Mouse (Mus musculus) G1E (cell line): ENCODE results near the gene Nuak2. TPM values are rescaled to one million over a fixed set of nuclear protein-coding genes. Genes with fewer than 3 reads are reported as not detected.

Source experiments
- ATAC-seq: 2 replicates; pipeline ENCODE4 v1.8.0; 2016; ENCODE audit warnings: mild to moderate bottlenecking; ENCODE audit not compliant: insufficient number of reproducible peaks, poor library complexity, low FRiP score, severe bottlenecking; ENCODE audit errors: extremely low read depth
- DNase-seq: peaks from one replicate; pipeline ENCODE4 v3.0.0; 2012; ENCODE audit warnings: low spot score
- H3K27me3 ChIP-seq: 2 replicates; pipeline ENCODE4 v1.6.1; 2012; ENCODE audit warnings: mild to moderate bottlenecking, low read length, inconsistent platforms; ENCODE audit not compliant: insufficient read depth
- H3K36me3 ChIP-seq: replicated peaks from 2 replicates; pipeline ENCODE3; 2012; ENCODE audit warnings: mild to moderate bottlenecking, inconsistent platforms
- H3K4me1 ChIP-seq: 2 replicates; pipeline ENCODE4 v1.6.1; 2012; ENCODE audit warnings: low read depth, low read length, inconsistent platforms, mixed read lengths; ENCODE audit not compliant: insufficient read depth
- H3K4me3 ChIP-seq: 2 replicates; pipeline ENCODE4 v1.5.1; 2012; ENCODE audit warnings: low read depth, mild to moderate bottlenecking, inconsistent platforms, low read length, moderate library complexity, mixed read lengths
- H3K9me3 ChIP-seq: replicated peaks from 2 replicates; pipeline ENCODE4 v1.6.1; 2012; ENCODE audit warnings: inconsistent platforms
- CTCF ChIP-seq: IDR thresholded peaks from 2 replicates; pipeline ENCODE4 v1.5.1; 2012; ENCODE audit warnings: low read depth, low read length, inconsistent platforms, mixed read lengths
- GATA1 ChIP-seq: IDR thresholded peaks from 2 replicates; pipeline ENCODE4 v1.6.1; 2012; ENCODE audit warnings: borderline replicate concordance, low read length, inconsistent platforms, mixed read lengths
- GATA2 ChIP-seq: IDR thresholded peaks from 2 replicates; pipeline ENCODE4 v1.6.1; 2012; ENCODE audit warnings: low read depth, low read length, inconsistent platforms, borderline replicate concordance
- POLR2AphosphoS5 ChIP-seq: IDR thresholded peaks from 2 replicates; pipeline ENCODE4 v1.6.1; 2012; ENCODE audit warnings: low read depth, low read length, inconsistent platforms; ENCODE audit not compliant: insufficient replicate concordance
- TAL1 ChIP-seq: conservative IDR thresholded peaks from 2 replicates; pipeline ENCODE4 v1.6.1; 2012; ENCODE audit warnings: low read depth, low read length, inconsistent platforms, mixed read lengths
- polyA plus RNA-seq: library from polyadenylated mRNA; stranded (reverse); fragments of >175 nt; gene quantifications from 2 replicates; pipeline ENCODE4 v1.2.3, GENCODE M21; 2012
- total RNA-seq, 2 experiments: library from RNA; stranded (forward) in 1 of 2; stranded (reverse) in 1 of 2; fragments of 200-1000 nt in 1 of 2; fragments of >200 nt in 1 of 2; fragmentation: Nextera tagmentation in 1 of 2; gene quantifications; 2 replicates each; pipeline ENCODE4 v1.2.3; 2014 to 2017

Nuak2 gene
- total and polyA plus RNA-seq, 3 experiments, result 0.33 TPM; not detected in 2

DNA sequence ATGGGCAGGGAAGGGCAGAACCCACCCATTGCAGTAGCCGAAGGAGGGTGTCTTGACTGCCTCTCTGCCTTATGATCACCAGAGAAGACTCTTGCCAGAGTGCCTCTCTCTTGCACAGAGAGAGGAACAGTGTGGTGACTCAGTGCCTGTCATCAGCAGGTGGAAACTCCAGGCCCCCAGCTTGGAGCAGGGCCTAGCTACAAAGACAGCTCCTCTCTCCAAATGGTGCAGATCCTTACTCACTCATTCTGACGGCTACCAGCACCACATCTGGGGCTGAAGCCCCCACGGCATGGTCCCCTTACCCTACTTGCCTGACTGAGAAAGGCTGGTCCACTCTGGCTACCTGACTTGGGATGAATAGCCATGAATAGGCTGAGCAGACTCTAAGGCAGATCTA is 48.5 kb downstream of the Nuak2 start:
- DNase-seq (no peak), ATAC-seq (no peak)
- no peak for TF ChIP-seq TAL1
- no peak for TF ChIP-seq CTCF
- no peak for TF ChIP-seq GATA1
- no peak for TF ChIP-seq POLR2AphosphoS5
- no peak for TF ChIP-seq GATA2
- Histone ChIP-seq H3K4me3 (no peak overlapping the region), H3K4me1 (peaks cover 52% of the 10 kb centered on the region), H3K9me3 (no peaks in the 10 kb centered on the region), H3K36me3 (peaks cover 76% of the 10 kb centered on the region), H3K27me3 (no peaks in the 10 kb centered on the region)

DNA sequence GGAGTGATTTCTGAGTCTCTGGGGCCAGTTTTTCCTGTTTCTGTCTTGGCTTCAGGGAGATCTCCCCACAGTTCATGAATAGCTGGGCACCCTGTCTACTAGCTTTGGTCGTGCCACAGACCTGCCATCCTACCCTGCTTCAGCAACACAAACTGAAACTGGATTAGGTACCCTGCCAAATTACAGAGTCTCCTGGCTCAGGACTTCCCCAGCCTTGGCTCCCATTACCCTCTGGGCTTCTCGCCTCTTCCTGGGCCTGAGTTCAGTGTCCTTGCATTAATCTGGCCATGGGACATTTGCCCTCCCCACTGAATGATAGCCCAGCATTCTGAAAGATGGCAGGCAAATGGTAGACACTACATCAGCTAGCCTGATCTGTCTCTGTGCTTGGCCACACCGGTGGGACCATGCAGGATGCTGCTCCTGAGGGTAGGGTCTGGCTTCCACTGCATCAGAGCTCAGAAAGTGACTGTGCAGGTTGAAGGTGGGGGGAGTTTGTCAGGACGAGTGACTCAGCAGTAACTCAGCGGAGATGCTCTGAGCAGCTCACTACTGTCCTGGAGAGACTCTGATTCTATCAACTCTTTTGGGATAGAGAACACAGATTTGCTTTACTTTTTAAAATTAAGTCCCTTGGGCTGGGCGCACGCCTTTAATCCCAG is 49.1 kb downstream of the Nuak2 start:
- ATAC-seq (no peak), DNase-seq (no peak)
- Histone ChIP-seq H3K27me3 (no peaks in the 10 kb centered on the region), H3K9me3 (no peaks in the 10 kb centered on the region), H3K36me3 (peaks cover 76% of the 10 kb centered on the region), H3K4me3 (no peak overlapping the region), H3K4me1 (peaks cover 58% of the 10 kb centered on the region)
- no peak for TF ChIP-seq GATA1
- no peak for TF ChIP-seq GATA2
- no peak for TF ChIP-seq TAL1
- no peak for TF ChIP-seq CTCF
- no peak for TF ChIP-seq POLR2AphosphoS5

DNA sequence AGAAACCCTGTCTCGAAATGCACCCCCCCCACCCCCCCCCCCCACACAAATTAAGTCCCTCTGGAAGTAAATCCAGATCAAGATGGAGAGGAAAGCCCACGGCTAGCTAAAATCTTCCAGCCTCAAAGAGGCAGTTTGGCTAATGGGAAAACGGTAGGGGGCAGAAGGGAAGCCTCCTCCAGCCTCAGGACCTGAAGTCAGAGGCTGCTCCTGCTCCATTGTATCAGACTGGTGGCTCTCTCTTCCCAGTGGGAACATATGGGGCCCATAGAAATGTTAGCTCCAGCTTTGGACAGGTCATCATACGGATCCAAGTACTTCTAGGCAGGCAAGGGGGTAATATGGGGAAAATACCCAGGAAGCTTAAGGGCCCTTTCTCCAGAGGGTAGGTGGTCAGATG is 49.7 kb downstream of the Nuak2 start:
- peaks cover 76% of the 10 kb centered on the region for H3K36me3 ChIP-seq
- TF ChIP-seq TAL1 (no peak), CTCF (no peak), GATA2 (no peak), GATA1 (no peak), POLR2AphosphoS5 (no peak)
- H3K9me3 ChIP-seq, result no peaks in the 10 kb centered on the region
- no peak overlapping the region for H3K4me3 ChIP-seq
- H3K27me3 ChIP-seq, result no peaks in the 10 kb centered on the region
- DNase-seq (no peak), ATAC-seq (no peak)
- H3K4me1 ChIP-seq, result peaks cover 64% of the 10 kb centered on the region

DNA sequence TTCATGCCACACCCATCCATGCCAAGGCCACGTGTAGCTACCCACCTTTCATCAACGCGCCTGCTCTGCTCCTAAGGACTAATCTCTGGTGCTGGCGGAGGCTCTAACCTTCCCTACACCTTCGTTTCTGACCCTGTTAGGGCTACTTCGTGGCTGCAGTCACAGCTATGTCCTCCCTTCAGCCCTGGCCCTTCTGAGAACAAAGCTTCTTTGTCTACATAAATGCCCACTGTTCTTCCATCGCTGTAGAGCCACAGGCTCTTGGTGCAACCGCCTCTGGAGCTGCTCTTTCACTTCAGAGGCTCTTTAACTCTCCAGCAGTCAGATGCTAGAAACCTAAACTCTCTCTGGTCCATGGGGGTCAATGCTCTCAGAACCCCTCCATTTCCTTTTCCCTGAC is 50.3 kb downstream of the Nuak2 start:
- peaks cover 70% of the 10 kb centered on the region for H3K4me1 ChIP-seq
- no peak for TF ChIP-seq TAL1
- no peak for TF ChIP-seq POLR2AphosphoS5
- no peak for TF ChIP-seq GATA2
- no peak for TF ChIP-seq GATA1
- no peak for TF ChIP-seq CTCF
- no peaks in the 10 kb centered on the region for H3K27me3 ChIP-seq
- no peak for ATAC-seq
- H3K36me3 ChIP-seq, result peaks cover 73% of the 10 kb centered on the region
- DNase-seq, result no peak
- peak overlapping the region; percentile 20; the same call in 1 of the 2 replicates for H3K4me3 ChIP-seq
- no peaks in the 10 kb centered on the region for H3K9me3 ChIP-seq

DNA sequence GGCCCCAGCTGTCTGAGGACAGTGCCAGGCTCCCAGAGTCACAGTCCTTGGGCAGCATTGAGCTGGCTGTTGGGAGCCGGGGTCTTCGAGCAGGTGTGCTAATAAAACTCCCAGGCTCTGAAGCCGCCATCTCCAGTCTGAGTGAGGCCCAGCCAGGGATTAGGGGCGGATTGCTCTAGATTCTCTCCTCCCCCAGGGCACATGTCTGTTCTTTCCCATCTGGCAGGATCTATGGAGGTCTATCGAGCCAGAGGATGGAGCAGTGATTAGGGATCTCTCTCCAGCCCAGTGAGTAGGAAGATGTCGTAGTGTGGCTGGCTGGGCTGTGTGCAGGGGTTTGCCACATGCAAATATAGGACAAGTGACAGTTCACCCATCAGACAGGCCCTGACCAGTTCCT is 51.0 kb downstream of the Nuak2 start:
- no peak for TF ChIP-seq CTCF
- no peak for TF ChIP-seq GATA1
- no peak for TF ChIP-seq GATA2
- no peak for TF ChIP-seq TAL1
- TF ChIP-seq POLR2AphosphoS5, result no peak

DNA sequence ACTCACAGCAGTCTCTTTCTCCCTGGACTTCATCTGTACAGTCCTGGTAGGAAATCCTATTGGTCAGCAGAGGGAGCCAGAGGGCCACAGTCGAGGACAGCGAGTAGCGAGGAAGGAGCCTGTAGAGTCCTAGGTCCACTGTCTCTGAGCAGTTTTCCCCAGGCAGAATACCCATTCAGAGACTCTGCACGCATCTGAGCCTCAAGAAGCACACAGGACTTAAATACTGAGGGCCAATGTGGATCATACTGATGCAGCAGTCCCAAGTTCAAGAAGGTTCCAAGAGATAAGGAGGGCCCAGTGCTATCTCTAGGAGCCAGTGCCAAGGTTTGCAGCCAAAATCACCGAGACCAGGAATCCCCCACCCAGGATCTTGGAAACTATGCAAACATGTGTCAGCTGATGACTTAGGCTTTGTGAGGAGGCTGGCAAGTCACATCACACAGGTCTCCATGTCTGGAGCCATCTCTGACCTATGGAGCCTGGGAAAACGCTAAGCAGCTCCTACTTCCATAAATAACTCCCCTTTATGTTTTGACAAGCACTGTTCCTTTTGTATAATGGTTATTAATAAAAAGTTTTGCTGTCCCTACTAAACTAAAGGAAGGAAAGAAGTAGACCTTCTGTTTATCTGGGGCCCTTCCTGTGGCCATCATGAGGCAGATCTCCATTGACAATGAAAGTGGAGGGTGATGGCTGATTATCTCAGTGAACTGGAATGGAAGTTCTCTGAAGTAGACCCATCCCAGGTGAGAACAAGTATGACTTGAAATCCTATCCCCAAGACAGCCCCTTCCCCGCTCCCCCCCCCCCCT is 52.0 kb downstream of the Nuak2 start:
- ATAC-seq (peak; percentile 95), DNase-seq (peak; percentile 88)
- peaks cover 87% of the 10 kb centered on the region for H3K4me1 ChIP-seq
- peak overlapping the region; percentile 58; the same call in 1 of the 2 replicates for H3K4me3 ChIP-seq
- no peak for TF ChIP-seq GATA1
- no peak for TF ChIP-seq POLR2AphosphoS5
- TF ChIP-seq GATA2, result peak; percentile 89; the same call in 1 of the 2 replicates
- TF ChIP-seq TAL1, result peak; percentile 100
- TF ChIP-seq CTCF, result peak; percentile 88
- no peaks in the 10 kb centered on the region for H3K27me3 ChIP-seq
- peaks cover 74% of the 10 kb centered on the region for H3K36me3 ChIP-seq
- H3K9me3 ChIP-seq, result no peaks in the 10 kb centered on the region

More for the DNA sequence above, 51.0 kb downstream of the Nuak2 start:
- peak overlapping the region; percentile 58; the same call in 1 of the 2 replicates for H3K4me3 ChIP-seq
- H3K9me3 ChIP-seq, result no peaks in the 10 kb centered on the region
- DNase-seq (no peak), ATAC-seq (no peak)
- H3K36me3 ChIP-seq, result peaks cover 73% of the 10 kb centered on the region
- H3K27me3 ChIP-seq, result no peaks in the 10 kb centered on the region
- H3K4me1 ChIP-seq, result peaks cover 77% of the 10 kb centered on the region
